Mouse (Mus musculus): ENCODE results near the gene Scn9a. TPM values are rescaled to one million over a fixed set of nuclear protein-coding genes. Genes with fewer than 3 reads are reported as not detected.

The Scn9a gene
- polyA plus RNA-seq, 1 experiment from 2014 or later = 2.0 TPM

- H3K9ac ChIP-seq (ENCODE audit: low read length) = no peak overlapping the region
- no peaks in the 10 kb centered on the region for H3K27me3 ChIP-seq (ENCODE audit: control insufficient read depth, insufficient read depth, low read length)
- H3K4me2 ChIP-seq = no peak overlapping the region
- WGBS = 92% methylated on average over 3 of the region's 3 CpGs
- H3K4me1 ChIP-seq (ENCODE audit: control insufficient read depth, insufficient read depth, low read length) = no peaks in the 10 kb centered on the region
- H3K27ac ChIP-seq (ENCODE audit: low read depth, low read length) = no peak overlapping the region
- H3K9me3 ChIP-seq (ENCODE audit: control insufficient read depth, low read length) = no peaks in the 10 kb centered on the region
- H3K4me3 ChIP-seq (ENCODE audit: low read depth, low read length) = no peak overlapping the region
- ATAC-seq (ENCODE audit: low FRiP score) (no peak), DNase-seq (ENCODE audit: low spot score, missing footprints) (no peak)
- H3K36me3 ChIP-seq (ENCODE audit: control insufficient read depth, insufficient read depth, low read length) = no peaks in the 10 kb centered on the region
These were observed 44.6 kb downstream of the Scn9a start for GRCm38 (mm10) chr2:66590151-66590550.

DNA sequence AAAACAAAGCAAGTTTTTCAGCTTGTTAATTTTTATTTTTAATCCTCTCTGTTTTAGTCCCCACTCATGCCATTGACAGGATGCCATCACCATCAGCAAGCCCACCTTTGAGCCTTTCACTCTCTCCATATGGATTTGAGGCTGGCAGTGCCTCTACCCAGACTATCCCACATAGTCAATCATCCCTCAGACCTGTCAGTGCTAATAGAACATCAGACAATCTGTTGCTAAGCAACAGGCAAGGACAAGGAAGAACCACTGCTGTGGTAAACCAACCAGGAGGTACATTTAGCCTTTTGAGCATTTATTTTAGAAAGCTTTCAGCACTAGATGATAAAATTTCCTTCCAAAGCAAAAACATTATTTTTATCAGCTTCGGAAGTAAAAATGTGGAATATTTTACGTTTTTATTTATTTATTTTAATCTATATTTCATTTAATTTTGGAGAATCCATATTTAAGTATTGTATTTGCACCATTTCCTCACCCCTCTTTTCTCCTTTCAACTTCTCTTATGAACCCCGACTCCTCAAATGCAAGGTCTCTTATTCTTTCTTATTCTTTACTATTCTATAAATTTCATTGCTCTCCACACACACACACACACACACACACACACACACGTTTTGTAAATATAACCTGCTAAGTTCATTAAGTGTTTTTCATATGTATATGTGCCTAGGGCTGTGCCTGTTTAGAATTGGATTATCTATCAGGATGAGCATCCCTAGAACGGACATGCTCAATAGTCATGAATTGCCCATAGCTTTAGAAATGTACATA, 54.5 kb downstream of the Scn9a start:
- Histone ChIP-seq H3K4me1 (ENCODE audit: control insufficient read depth, insufficient read depth, low read length) (no peaks in the 10 kb centered on the region), H3K4me2 (no peak overlapping the region), H3K9ac (ENCODE audit: low read length) (no peak overlapping the region), H3K27me3 (ENCODE audit: control insufficient read depth, insufficient read depth, low read length) (no peaks in the 10 kb centered on the region), H3K9me3 (ENCODE audit: control insufficient read depth, low read length) (no peaks in the 10 kb centered on the region), H3K36me3 (ENCODE audit: control insufficient read depth, insufficient read depth, low read length) (no peaks in the 10 kb centered on the region), H3K27ac (ENCODE audit: low read depth, low read length) (no peak overlapping the region), H3K4me3 (ENCODE audit: low read depth, low read length) (no peak overlapping the region)
- ATAC-seq (ENCODE audit: low FRiP score) (peak; percentile 72; the same call in 1 of the 2 replicates), DNase-seq (ENCODE audit: low spot score, missing footprints) (no peak)
- WGBS = 70% methylated on average over 5 of the region's 5 CpGs

DNA sequence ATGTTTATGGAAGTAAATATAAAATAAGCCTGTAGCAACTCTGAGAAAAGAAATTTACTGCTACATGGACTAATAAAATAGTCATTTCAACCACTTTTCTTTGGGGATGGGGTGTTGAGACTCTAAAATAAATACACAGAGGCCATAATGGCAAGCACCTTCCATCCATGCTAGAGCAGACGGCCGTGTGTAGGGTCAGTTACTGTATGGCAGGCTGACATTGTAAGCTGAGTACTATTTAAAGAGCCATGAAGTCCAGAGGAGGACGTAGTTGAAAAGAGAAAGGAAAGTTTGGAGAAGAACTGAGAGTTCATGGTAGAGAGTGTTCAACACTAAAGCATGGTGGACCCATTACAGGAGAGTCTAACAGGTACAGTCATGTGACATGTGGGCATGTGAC, 86.5 kb downstream of the Scn9a start:
- no peaks in the 10 kb centered on the region for H3K27me3 ChIP-seq (ENCODE audit: control insufficient read depth, insufficient read depth, low read length)

GRCm38 (mm10) chr2:66519966-66520365, 114.8 kb downstream of the Scn9a start:
- H3K9ac ChIP-seq (ENCODE audit: low read length) = no peak overlapping the region
- DNase-seq (ENCODE audit: low spot score, missing footprints) (no peak), ATAC-seq (ENCODE audit: low FRiP score) (no peak; the same call in 1 of the 2 replicates)
- no peak overlapping the region for H3K4me2 ChIP-seq
- no peaks in the 10 kb centered on the region for H3K9me3 ChIP-seq (ENCODE audit: control insufficient read depth, low read length)
- 68% methylated on average over 3 of the region's 3 CpGs for WGBS
- H3K4me3 ChIP-seq (ENCODE audit: low read depth, low read length) = no peak overlapping the region
- no peak overlapping the region for H3K27ac ChIP-seq (ENCODE audit: low read depth, low read length)
- H3K4me1 ChIP-seq (ENCODE audit: control insufficient read depth, insufficient read depth, low read length) = no peaks in the 10 kb centered on the region
- H3K27me3 ChIP-seq (ENCODE audit: control insufficient read depth, insufficient read depth, low read length) = no peaks in the 10 kb centered on the region
- no peaks in the 10 kb centered on the region for H3K36me3 ChIP-seq (ENCODE audit: control insufficient read depth, insufficient read depth, low read length)

More for the DNA sequence above, 86.5 kb downstream of the Scn9a start:
- no peaks in the 10 kb centered on the region for H3K4me1 ChIP-seq (ENCODE audit: control insufficient read depth, insufficient read depth, low read length)
- 85% methylated on average over 3 of the region's 3 CpGs for WGBS
- no peak overlapping the region for H3K4me2 ChIP-seq
- no peak for ATAC-seq (ENCODE audit: low FRiP score)
- H3K9ac ChIP-seq (ENCODE audit: low read length) = no peak overlapping the region
- no peaks in the 10 kb centered on the region for H3K9me3 ChIP-seq (ENCODE audit: control insufficient read depth, low read length)
- H3K27ac ChIP-seq (ENCODE audit: low read depth, low read length) = no peak overlapping the region
- no peak for DNase-seq (ENCODE audit: low spot score, missing footprints)
- H3K36me3 ChIP-seq (ENCODE audit: control insufficient read depth, insufficient read depth, low read length) = no peaks in the 10 kb centered on the region
- H3K4me3 ChIP-seq (ENCODE audit: low read depth, low read length) = no peak overlapping the region

DNA sequence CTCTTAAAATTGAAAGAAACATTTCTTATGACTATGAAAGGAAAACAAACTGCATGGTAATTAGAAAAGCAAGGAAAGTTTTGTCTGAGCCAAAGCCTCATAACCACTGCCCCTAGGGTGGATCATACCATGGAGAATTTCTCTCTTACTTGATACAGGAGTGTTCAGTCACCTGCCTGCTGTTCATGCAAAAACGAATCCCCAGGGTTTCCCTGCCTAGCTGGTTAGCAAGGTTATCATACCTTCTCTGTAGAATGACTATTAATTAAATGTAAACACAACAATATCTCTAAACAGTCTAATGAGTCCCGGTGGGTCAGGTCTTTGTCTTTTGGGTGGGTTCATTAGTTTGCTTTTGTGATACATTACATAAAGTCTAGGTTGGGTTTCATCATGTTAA, 123.3 kb downstream of the Scn9a start:
- H3K36me3 ChIP-seq (ENCODE audit: control insufficient read depth, insufficient read depth, low read length) = no peaks in the 10 kb centered on the region
- no peak overlapping the region for H3K4me3 ChIP-seq (ENCODE audit: low read depth, low read length)
- DNase-seq (ENCODE audit: low spot score, missing footprints) = no peak
- WGBS = 89% methylated on average over 2 of the region's 2 CpGs
- H3K4me2 ChIP-seq = no peak overlapping the region
- no peaks in the 10 kb centered on the region for H3K27me3 ChIP-seq (ENCODE audit: control insufficient read depth, insufficient read depth, low read length)
- no peak overlapping the region for H3K9ac ChIP-seq (ENCODE audit: low read length)
- ATAC-seq (ENCODE audit: low FRiP score) = no peak
- H3K9me3 ChIP-seq (ENCODE audit: control insufficient read depth, low read length) = no peaks in the 10 kb centered on the region
- no peaks in the 10 kb centered on the region for H3K4me1 ChIP-seq (ENCODE audit: control insufficient read depth, insufficient read depth, low read length)
- no peak overlapping the region for H3K27ac ChIP-seq (ENCODE audit: low read depth, low read length)

DNA sequence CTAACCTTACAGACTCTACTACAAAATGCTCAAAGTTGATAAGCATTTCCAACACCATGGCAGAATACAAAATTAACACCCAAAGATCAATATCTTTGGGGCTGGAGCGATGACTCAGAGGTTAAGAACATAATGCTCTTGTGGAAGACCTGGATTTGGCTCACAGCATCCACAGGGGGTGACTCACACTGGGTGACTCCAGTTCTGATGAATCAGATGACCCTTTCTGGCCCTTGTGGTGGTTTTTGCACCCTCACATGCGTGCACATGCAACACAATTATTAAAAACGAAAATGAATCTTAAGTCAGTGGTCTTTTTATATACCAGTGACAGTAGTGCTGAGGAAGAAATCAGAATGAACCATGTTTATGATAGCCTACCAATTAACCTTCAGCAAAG, 126.7 kb downstream of the Scn9a start:
- WGBS = 77% methylated on average over 3 of the region's 3 CpGs
- no peak for DNase-seq (ENCODE audit: low spot score, missing footprints)

DNA sequence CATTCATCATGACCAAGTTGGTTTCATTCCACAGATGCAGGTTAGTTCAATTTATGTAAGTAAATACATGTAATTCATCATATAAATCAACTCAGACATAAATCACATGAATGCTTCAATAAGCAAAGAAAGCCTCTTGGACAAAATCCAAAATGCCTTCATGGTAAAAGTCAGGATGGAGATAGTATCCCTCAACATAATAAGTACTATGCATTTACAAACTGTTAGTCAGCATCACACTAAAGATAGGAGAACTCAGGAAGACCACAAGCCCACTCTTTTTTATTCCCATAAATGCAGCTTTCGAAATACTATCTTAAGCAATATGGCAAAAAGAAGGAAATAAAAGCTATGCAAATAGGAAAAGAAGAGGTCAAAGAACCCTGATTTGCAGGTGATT, 127.1 kb downstream of the Scn9a start:
- Histone ChIP-seq H3K4me1 (ENCODE audit: control insufficient read depth, insufficient read depth, low read length) (no peaks in the 10 kb centered on the region), H3K9me3 (ENCODE audit: control insufficient read depth, low read length) (no peaks in the 10 kb centered on the region), H3K4me2 (no peak overlapping the region), H3K9ac (ENCODE audit: low read length) (no peak overlapping the region), H3K36me3 (ENCODE audit: control insufficient read depth, insufficient read depth, low read length) (no peaks in the 10 kb centered on the region), H3K27ac (ENCODE audit: low read depth, low read length) (no peak overlapping the region), H3K4me3 (ENCODE audit: low read depth, low read length) (no peak overlapping the region), H3K27me3 (ENCODE audit: control insufficient read depth, insufficient read depth, low read length) (no peaks in the 10 kb centered on the region)
- DNase-seq (ENCODE audit: low spot score, missing footprints) (no peak), ATAC-seq (ENCODE audit: low FRiP score) (no peak)
- 89% methylated on average over 1 of the region's 1 CpGs for WGBS

More for the DNA sequence above, 126.7 kb downstream of the Scn9a start:
- Histone ChIP-seq H3K27ac (ENCODE audit: low read depth, low read length) (no peak overlapping the region), H3K27me3 (ENCODE audit: control insufficient read depth, insufficient read depth, low read length) (no peaks in the 10 kb centered on the region), H3K36me3 (ENCODE audit: control insufficient read depth, insufficient read depth, low read length) (no peaks in the 10 kb centered on the region), H3K9me3 (ENCODE audit: control insufficient read depth, low read length) (no peaks in the 10 kb centered on the region), H3K4me3 (ENCODE audit: low read depth, low read length) (no peak overlapping the region), H3K4me2 (no peak overlapping the region), H3K9ac (ENCODE audit: low read length) (no peak overlapping the region), H3K4me1 (ENCODE audit: control insufficient read depth, insufficient read depth, low read length) (no peaks in the 10 kb centered on the region)
- no peak for ATAC-seq (ENCODE audit: low FRiP score)

DNA sequence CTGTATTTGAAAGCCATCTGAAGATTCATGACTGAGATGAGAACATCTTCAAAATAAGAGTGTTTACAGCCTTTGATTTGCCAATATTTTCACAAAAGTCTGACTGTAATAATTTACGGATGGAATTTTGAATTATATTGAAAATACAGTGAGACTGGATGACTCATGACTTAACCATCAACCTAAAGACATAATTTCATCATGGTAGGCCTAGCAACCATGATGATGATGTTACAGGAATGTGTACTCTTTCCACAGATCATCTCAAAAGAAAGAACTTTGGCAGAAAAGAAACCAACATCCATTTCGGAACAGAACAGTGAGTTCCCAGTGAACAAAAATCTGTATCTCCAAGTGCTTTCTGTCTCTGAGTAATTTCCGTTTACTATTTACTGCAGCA, 132.6 kb downstream of the Scn9a start:
- no peaks in the 10 kb centered on the region for H3K27me3 ChIP-seq (ENCODE audit: control insufficient read depth, insufficient read depth, low read length)
- H3K4me1 ChIP-seq (ENCODE audit: control insufficient read depth, insufficient read depth, low read length) = no peaks in the 10 kb centered on the region
- H3K27ac ChIP-seq (ENCODE audit: low read depth, low read length) = no peak overlapping the region
- no peak overlapping the region for H3K4me3 ChIP-seq (ENCODE audit: low read depth, low read length)
- no peak overlapping the region for H3K4me2 ChIP-seq
- no peak for ATAC-seq (ENCODE audit: low FRiP score)
- no peak for DNase-seq (ENCODE audit: low spot score, missing footprints)
- no peaks in the 10 kb centered on the region for H3K36me3 ChIP-seq (ENCODE audit: control insufficient read depth, insufficient read depth, low read length)
- no peak overlapping the region for H3K9ac ChIP-seq (ENCODE audit: low read length)
- WGBS = 90% methylated on average over 3 of the region's 3 CpGs
- H3K9me3 ChIP-seq (ENCODE audit: control insufficient read depth, low read length) = no peaks in the 10 kb centered on the region

GRCm38 (mm10) chr2:66494556-66494955, 140.2 kb downstream of the Scn9a start:
- H3K36me3 ChIP-seq (ENCODE audit: control insufficient read depth, insufficient read depth, low read length) = no peaks in the 10 kb centered on the region
- no peaks in the 10 kb centered on the region for H3K4me1 ChIP-seq (ENCODE audit: control insufficient read depth, insufficient read depth, low read length)
- H3K9ac ChIP-seq (ENCODE audit: low read length) = no peak overlapping the region
- H3K4me3 ChIP-seq (ENCODE audit: low read depth, low read length) = no peak overlapping the region
- H3K27me3 ChIP-seq (ENCODE audit: control insufficient read depth, insufficient read depth, low read length) = no peaks in the 10 kb centered on the region
- ATAC-seq (ENCODE audit: low FRiP score) (no peak), DNase-seq (ENCODE audit: low spot score, missing footprints) (no peak)
- H3K9me3 ChIP-seq (ENCODE audit: control insufficient read depth, low read length) = no peaks in the 10 kb centered on the region
- no peak overlapping the region for H3K27ac ChIP-seq (ENCODE audit: low read depth, low read length)
- H3K4me2 ChIP-seq = no peak overlapping the region
- WGBS = 85% methylated on average over 8 of the region's 8 CpGs
